Mouse (Mus musculus) hindbrain, embryonic 15.5 days (tissue): ENCODE measurements at regions not wholly inside any gene's neighbourhood (a gene's known extent, or its start where the extent isn't known, plus 50 kb on each side); places are given as distances from the start of the nearest gene placed in this dataset.

Experiments used
- ATAC-seq: fragments of 200-750 bp; cut with Nextera tagmentation; 2 replicates; pipeline ENCODE4 v1.8.0; 2017; ENCODE audit warnings: low read depth, moderate number of reproducible peaks, moderate TSS enrichment; ENCODE audit not compliant: low FRiP score
- H3K27ac ChIP-seq: fragments of 300-500 bp; sonication (generic); replicated peaks from 2 replicates; pipeline ENCODE4 v1.5.1; 2015; ENCODE audit warnings: mild to moderate bottlenecking, inconsistent platforms
- H3K27me3 ChIP-seq: fragments of 300-500 bp; sonication (generic); 2 replicates; pipeline ENCODE4 v1.6.1; 2015; ENCODE audit warnings: control low read depth, inconsistent platforms
- H3K36me3 ChIP-seq: fragments of 300-500 bp; sonication (generic); 2 replicates; pipeline ENCODE4 v1.6.1; 2015; ENCODE audit warnings: control low read depth, inconsistent platforms
- H3K4me1 ChIP-seq: fragments of 300-500 bp; sonication (generic); replicated peaks from 2 replicates; pipeline ENCODE4 v1.6.1; 2015; ENCODE audit warnings: control low read depth, inconsistent platforms
- H3K4me2 ChIP-seq: fragments of 300-500 bp; sonication (generic); 2 replicates; pipeline ENCODE4 v1.6.1; 2015; ENCODE audit warnings: moderate library complexity, mild to moderate bottlenecking, inconsistent platforms
- H3K4me3 ChIP-seq: fragments of 300-500 bp; sonication (generic); 2 replicates; pipeline ENCODE4 v1.5.1; 2015; ENCODE audit warnings: mild to moderate bottlenecking, inconsistent platforms
- H3K9ac ChIP-seq: fragments of 300-500 bp; sonication (generic); 2 replicates; pipeline ENCODE4 v1.6.1; 2015; ENCODE audit warnings: inconsistent platforms
- H3K9me3 ChIP-seq: fragments of 300-500 bp; sonication (generic); 2 replicates; pipeline ENCODE4 v1.6.1; 2016; ENCODE audit warnings: control low read depth, inconsistent platforms
- WGBS: fragments of 180-500 bp; shearing (Covaris S2); methylation state at CpG from one replicate; pipeline ENCODE4 v1.1.7; 2015; 5-methylcytosine and 5-hydroxymethylcytosine counted together

- no peak for ATAC-seq
These were observed 181.6 kb upstream of the Trib2 start for GRCm38 (mm10) chr12:15998331-15998730.

GRCm38 (mm10) chr12:15993866-15994265 is 177.1 kb upstream of the Trib2 start:
- WGBS, result 74% methylated on average over 3 of the region's 3 CpGs
- Histone ChIP-seq H3K27ac (no peak overlapping the region), H3K4me1 (no peaks in the 10 kb centered on the region), H3K9ac (no peak overlapping the region), H3K36me3 (no peaks in the 10 kb centered on the region), H3K27me3 (no peaks in the 10 kb centered on the region), H3K9me3 (no peaks in the 10 kb centered on the region), H3K4me3 (no peak overlapping the region), H3K4me2 (no peak overlapping the region)
- ATAC-seq, result no peak

More at GRCm38 (mm10) chr12:15998331-15998730, 181.6 kb upstream of the Trib2 start:
- Histone ChIP-seq H3K36me3 (no peaks in the 10 kb centered on the region), H3K9ac (no peak overlapping the region), H3K9me3 (no peaks in the 10 kb centered on the region), H3K27me3 (no peaks in the 10 kb centered on the region), H3K4me2 (no peak overlapping the region), H3K4me3 (no peak overlapping the region), H3K27ac (no peak overlapping the region), H3K4me1 (no peaks in the 10 kb centered on the region)

GRCm38 (mm10) chr12:15986351-15986750 is 169.6 kb upstream of the Trib2 start:
- Histone ChIP-seq H3K36me3 (no peaks in the 10 kb centered on the region), H3K27ac (no peak overlapping the region), H3K4me2 (no peak overlapping the region), H3K9ac (no peak overlapping the region), H3K9me3 (no peaks in the 10 kb centered on the region), H3K4me3 (no peak overlapping the region), H3K27me3 (no peaks in the 10 kb centered on the region), H3K4me1 (0 out of 2 replicates have a peak, but pooled peaks cover 4% of the 10 kb centered on the region)
- ATAC-seq, result no peak

- no peak overlapping the region for H3K4me2 ChIP-seq
- no peak overlapping the region for H3K4me3 ChIP-seq
- 0 out of 2 replicates have a peak, but pooled peaks cover 6% of the 10 kb centered on the region for H3K4me1 ChIP-seq
- no peaks in the 10 kb centered on the region for H3K36me3 ChIP-seq
- no peak overlapping the region for H3K27ac ChIP-seq
- no peaks in the 10 kb centered on the region for H3K9me3 ChIP-seq
- H3K9ac ChIP-seq, result no peak overlapping the region
- H3K27me3 ChIP-seq, result no peaks in the 10 kb centered on the region
- 86% methylated on average over 2 of the region's 2 CpGs for WGBS
- no peak for ATAC-seq
These were observed 168.9 kb upstream of the Trib2 start for GRCm38 (mm10) chr12:15985649-15986048.

- no peak for ATAC-seq
- Histone ChIP-seq H3K4me3 (no peak overlapping the region), H3K4me1 (0 out of 2 replicates have a peak, but pooled peaks cover 6% of the 10 kb centered on the region), H3K4me2 (no peak overlapping the region), H3K27ac (no peak overlapping the region), H3K9ac (no peak overlapping the region), H3K36me3 (no peaks in the 10 kb centered on the region), H3K27me3 (no peaks in the 10 kb centered on the region), H3K9me3 (no peaks in the 10 kb centered on the region)
- WGBS, result 86% methylated on average over 11 of the region's 11 CpGs
These were observed 167.0 kb upstream of the Trib2 start for GRCm38 (mm10) chr12:15983591-15984300.

- H3K4me3 ChIP-seq, result no peak overlapping the region
- 57% methylated on average over 1 of the region's 1 CpGs for WGBS
- ATAC-seq, result no peak
- no peaks in the 10 kb centered on the region for H3K9me3 ChIP-seq
- no peak overlapping the region for H3K27ac ChIP-seq
- H3K36me3 ChIP-seq, result no peaks in the 10 kb centered on the region
- H3K4me1 ChIP-seq, result 0 out of 2 replicates have a peak, but pooled peaks cover 6% of the 10 kb centered on the region
- no peak overlapping the region for H3K9ac ChIP-seq
- H3K4me2 ChIP-seq, result no peak overlapping the region
- no peaks in the 10 kb centered on the region for H3K27me3 ChIP-seq
These were observed 165.0 kb upstream of the Trib2 start for GRCm38 (mm10) chr12:15981741-15982140.

- no peak for ATAC-seq
- Histone ChIP-seq H3K9me3 (no peaks in the 10 kb centered on the region), H3K9ac (no peak overlapping the region), H3K4me3 (no peak overlapping the region), H3K4me1 (0 out of 2 replicates have a peak, but pooled peaks cover 6% of the 10 kb centered on the region), H3K27ac (no peak overlapping the region), H3K4me2 (no peak overlapping the region), H3K36me3 (no peaks in the 10 kb centered on the region), H3K27me3 (no peaks in the 10 kb centered on the region)
- 96% methylated on average over 7 of the region's 7 CpGs for WGBS
These were observed 162.5 kb upstream of the Trib2 start for GRCm38 (mm10) chr12:15979233-15979632.

GRCm38 (mm10) chr12:15971786-15972185 is 155.1 kb upstream of the Trib2 start:
- WGBS, result 84% methylated on average over 3 of the region's 3 CpGs
- Histone ChIP-seq H3K27ac (no peak overlapping the region), H3K4me2 (no peak overlapping the region), H3K9ac (no peak overlapping the region), H3K36me3 (no peaks in the 10 kb centered on the region), H3K4me3 (no peak overlapping the region), H3K4me1 (no peaks in the 10 kb centered on the region), H3K27me3 (no peaks in the 10 kb centered on the region), H3K9me3 (no peaks in the 10 kb centered on the region)
- no peak for ATAC-seq

- no peaks in the 10 kb centered on the region for H3K4me1 ChIP-seq
- H3K36me3 ChIP-seq, result no peaks in the 10 kb centered on the region
- no peak overlapping the region for H3K4me3 ChIP-seq
- 67% methylated on average over 2 of the region's 2 CpGs for WGBS
- ATAC-seq, result no peak
- no peak overlapping the region for H3K27ac ChIP-seq
- H3K27me3 ChIP-seq, result no peaks in the 10 kb centered on the region
- H3K4me2 ChIP-seq, result no peak overlapping the region
- no peaks in the 10 kb centered on the region for H3K9me3 ChIP-seq
- no peak overlapping the region for H3K9ac ChIP-seq
These were observed 153.5 kb upstream of the Trib2 start for GRCm38 (mm10) chr12:15970262-15970661.

GRCm38 (mm10) chr12:15967550-15968102 is 150.9 kb upstream of the Trib2 start:
- Histone ChIP-seq H3K9ac (no peak overlapping the region), H3K4me2 (no peak overlapping the region), H3K36me3 (no peaks in the 10 kb centered on the region), H3K9me3 (no peaks in the 10 kb centered on the region), H3K4me3 (no peak overlapping the region), H3K4me1 (no peaks in the 10 kb centered on the region), H3K27ac (no peak overlapping the region), H3K27me3 (no peaks in the 10 kb centered on the region)
- WGBS, result 83% methylated on average over 5 of the region's 5 CpGs
- ATAC-seq, result no peak

- ATAC-seq, result no peak
- WGBS, result 91% methylated on average over 1 of the region's 1 CpGs
These were observed 149.9 kb upstream of the Trib2 start for GRCm38 (mm10) chr12:15966631-15967030.

GRCm38 (mm10) chr12:15965921-15966320 is 149.2 kb upstream of the Trib2 start:
- Histone ChIP-seq H3K4me1 (no peaks in the 10 kb centered on the region), H3K4me2 (no peak overlapping the region), H3K4me3 (no peak overlapping the region), H3K9ac (no peak overlapping the region), H3K36me3 (no peaks in the 10 kb centered on the region), H3K9me3 (no peaks in the 10 kb centered on the region), H3K27ac (no peak overlapping the region), H3K27me3 (no peaks in the 10 kb centered on the region)
- ATAC-seq, result no peak
- WGBS, result 89% methylated on average over 4 of the region's 4 CpGs

More at GRCm38 (mm10) chr12:15966631-15967030, 149.9 kb upstream of the Trib2 start:
- H3K4me1 ChIP-seq, result no peaks in the 10 kb centered on the region
- H3K4me3 ChIP-seq, result no peak overlapping the region
- no peak overlapping the region for H3K4me2 ChIP-seq
- H3K27me3 ChIP-seq, result no peaks in the 10 kb centered on the region
- H3K27ac ChIP-seq, result no peak overlapping the region
- no peak overlapping the region for H3K9ac ChIP-seq
- H3K36me3 ChIP-seq, result no peaks in the 10 kb centered on the region
- H3K9me3 ChIP-seq, result no peaks in the 10 kb centered on the region
